Mouse (Mus musculus) left cerebral cortex, adult 8-10 months (tissue): Measurements from ENCODE around the gene Traip. TPM values are rescaled to one million over a fixed set of nuclear protein-coding genes. Genes with fewer than 3 reads are reported as not detected.
"Not testable (repeated sequence)": the region's sequence is repeated elsewhere in the genome, so short reads cannot be mapped to it uniquely, and the experiment has no call there.

ENCODE experiments used
- DNase-seq, 2 experiments: peaks; one replicate each; pipeline ENCODE4 v3.0.0; 2022; ENCODE audit warnings: low spot score in 2 of 2
- total RNA-seq, 4 experiments: library from RNA; stranded (reverse); gene quantifications; 2 replicates each; pipeline ENCODE4 v1.2.4; 2022

The Traip gene
- total RNA-seq, 4 experiments from 2014 or later: 8.6 to 11.9 (median 11.3) TPM

DNA sequence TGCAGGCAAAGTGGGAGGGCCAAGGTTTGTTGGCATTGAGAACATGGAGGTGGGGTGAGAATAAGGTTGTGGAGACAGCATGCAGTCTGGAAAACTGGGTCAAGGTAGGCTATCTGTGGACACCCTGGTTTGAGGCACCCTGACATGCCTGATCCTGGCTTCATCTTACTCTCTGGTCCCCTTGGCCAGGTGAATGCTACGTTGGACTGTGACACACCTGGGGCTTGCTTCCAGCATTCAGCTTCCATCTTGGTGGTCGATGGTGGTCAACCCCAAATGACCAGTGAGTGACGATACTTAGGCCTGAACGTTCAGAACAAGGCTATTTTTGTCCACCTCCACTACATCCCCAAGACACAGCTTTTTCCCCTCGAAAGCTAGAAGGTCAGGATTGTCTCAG, 46.1 kb downstream of the Traip start, which contains the start of gene Gm20662:
Gm20662 (plus strand) TSS at position 301 of the 400 bp plus-strand sequence.
- no peak for DNase-seq

DNA sequence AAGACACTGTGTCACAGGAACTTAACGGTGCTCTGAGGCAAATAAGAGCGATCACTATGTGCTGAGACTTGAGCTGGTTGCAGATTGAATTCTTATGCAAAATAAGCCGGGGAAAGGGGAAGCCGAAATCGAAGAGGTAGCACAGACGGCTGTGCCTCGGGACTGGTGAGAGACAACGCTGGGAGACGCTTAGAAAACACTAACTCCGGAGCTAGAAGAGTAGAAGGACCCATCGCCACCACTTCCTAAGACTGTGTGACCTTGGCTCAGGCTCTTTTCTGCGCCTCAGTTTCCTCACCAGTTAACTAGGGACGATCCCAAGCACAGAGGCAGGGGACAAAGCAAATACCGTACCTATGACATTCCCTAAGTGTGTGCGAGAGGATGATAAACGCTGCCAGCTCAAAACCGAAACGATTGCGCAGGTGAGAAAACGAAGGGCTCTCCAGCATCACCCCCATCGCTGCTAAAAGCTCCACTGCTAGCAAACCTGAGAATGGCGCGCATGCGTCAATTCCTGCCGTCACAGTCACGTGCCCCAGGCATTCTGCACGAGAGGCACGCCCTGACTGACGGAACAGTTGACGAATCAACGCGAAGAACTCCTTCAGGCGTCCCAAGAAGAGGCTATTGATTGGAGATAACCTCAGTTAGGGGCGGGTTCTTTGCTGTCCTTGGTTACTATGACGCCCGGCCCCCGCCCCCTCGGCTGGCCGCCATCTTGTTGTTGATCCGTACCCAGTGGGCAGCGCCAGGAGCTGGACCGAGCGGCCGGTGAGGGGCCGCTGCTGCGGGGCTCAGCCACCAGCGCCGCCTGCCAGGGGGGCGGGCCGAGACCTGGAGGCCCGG, 52.2 kb downstream of the Traip start, which contains the start of gene Ip6k1:
Ip6k1 (plus strand) TSS at position 580 of the 849 bp plus-strand sequence.
- DNase-seq: peak; percentile 100

DNA sequence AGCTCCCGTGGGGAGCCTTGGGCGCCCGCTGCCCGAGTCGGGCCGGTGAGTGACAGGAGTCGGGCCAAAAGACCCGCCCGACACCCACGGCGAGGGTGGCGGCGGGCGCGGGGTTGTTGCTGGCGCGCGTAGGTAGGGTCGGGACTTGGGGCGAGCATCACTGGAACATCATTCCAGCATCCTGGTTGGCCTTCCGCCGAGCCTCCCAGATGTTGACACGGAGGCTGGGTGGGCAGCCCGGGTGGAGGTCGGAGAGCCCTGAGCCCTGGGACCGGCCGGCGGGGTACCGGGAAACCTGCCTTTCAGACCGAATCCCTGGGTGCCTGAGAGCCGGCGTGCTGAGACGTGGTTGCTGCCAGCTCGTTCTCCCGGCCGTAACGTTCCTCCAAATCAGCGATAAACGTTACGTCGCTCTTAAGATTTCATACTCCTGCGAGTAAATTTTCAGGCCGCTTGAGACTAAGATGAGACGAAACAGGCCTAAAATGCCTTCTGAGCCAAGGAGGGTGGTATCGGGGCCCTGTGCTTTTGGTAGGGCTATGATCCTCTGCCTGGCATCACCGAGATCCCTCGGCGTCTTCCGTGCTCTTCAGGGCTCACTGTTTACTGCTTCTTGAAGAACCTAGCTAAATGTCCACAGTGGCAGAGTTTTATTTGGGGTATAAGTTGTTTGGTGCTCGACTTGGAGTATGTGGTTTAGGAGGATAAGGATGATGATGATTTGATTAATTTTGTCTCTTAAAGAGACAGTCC, 53.0 kb downstream of the Traip start:
- DNase-seq: no peak

DNA sequence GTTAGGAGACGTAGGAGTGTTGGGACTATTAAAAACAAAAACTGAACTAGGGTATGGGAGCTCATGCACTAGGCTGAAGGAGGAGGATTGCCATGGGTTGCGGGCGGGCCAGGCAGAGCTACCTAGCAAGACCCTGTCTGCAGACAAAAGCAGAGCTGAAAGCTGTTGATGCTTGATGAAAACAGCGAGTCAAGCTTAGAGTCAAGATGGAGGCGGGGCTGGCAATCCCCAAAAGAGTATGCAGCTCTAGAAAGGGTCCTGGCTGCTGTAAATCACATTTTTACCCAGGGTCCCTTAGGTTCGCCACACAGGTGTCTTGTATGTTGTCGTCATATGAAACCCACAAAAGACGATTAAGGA, 53.6 kb downstream of the Traip start:
- DNase-seq: no peak

DNA sequence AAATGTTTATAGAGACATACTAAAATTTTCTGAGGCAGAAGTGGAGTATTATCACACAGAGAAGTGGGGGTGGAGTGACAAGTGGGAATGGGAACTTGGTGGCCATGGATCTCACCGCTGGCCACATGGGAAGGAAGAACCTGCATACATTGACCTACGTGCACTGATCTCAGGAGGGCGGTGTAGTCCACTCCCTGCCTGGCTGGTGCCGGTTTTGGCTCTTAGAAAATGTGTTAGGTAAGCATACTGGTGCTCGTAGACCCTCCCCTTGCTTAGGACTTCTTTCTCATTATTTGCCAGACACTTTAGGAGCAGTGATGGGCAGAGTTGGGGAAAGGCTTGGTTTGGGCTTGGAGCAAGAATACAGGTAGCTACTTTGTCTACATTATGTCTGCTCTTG, 58.1 kb downstream of the Traip start:
- no peak for DNase-seq

DNA sequence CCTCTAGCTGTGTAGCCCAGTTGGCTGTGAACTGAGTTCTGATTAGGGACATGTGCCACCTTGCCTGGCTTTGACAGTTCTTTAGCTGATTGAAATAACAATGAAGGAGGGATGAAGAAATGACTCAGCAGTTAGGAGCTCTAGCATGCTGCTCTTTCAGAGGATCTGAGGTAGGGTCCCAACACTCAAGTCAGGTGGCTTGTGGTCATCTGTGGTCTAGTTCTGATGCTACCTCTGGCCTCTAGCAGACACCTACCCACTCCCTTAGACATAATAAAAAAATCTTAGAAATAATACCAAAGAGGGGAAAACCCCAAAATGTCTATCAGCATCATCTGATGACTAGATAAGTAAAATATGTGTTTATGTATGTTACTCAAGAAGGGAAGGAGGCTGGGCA, 60.4 kb downstream of the Traip start:
- no peak for DNase-seq

DNA sequence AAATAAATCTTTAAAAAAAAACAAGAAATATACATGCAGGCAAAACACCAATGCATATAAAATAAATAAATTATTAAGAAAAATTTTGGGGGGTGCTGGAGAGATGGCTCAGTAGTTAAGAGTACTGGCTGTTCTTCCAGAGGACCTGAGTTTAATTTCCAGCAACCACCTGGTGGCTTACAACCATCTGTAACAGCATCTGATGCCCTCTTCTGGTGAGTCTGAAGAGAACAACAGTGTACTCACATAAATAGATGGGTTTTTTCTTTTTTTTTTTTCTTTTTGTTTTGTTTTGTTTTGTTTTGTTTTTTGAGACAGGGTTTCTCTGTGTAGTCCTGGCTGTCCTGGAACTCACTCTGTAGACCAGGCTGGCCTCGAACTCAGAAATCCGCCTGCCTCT, 63.6 kb downstream of the Traip start:
- DNase-seq: not testable (repeated sequence)

DNA sequence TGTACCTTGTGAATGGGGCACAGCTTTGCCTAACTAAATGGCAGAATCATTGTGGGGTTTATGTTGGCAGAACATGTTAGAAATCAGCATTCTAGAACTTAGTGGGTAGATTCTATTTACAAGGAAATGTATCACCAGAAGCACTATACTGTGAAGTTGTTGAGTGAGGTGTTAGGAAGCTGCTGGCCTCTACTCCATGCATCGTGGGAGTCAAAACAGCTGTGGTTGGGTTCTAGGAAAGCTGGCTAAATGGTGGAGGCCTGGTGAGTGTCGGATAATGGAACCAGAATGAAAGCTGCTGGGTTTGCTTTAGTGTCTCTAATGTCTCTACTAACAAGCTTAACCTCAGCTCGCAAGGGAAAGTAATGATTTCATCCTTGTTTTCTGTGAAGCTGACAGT, 67.2 kb downstream of the Traip start:
- DNase-seq: peak in 1 of 2 experiments; percentile 34

DNA sequence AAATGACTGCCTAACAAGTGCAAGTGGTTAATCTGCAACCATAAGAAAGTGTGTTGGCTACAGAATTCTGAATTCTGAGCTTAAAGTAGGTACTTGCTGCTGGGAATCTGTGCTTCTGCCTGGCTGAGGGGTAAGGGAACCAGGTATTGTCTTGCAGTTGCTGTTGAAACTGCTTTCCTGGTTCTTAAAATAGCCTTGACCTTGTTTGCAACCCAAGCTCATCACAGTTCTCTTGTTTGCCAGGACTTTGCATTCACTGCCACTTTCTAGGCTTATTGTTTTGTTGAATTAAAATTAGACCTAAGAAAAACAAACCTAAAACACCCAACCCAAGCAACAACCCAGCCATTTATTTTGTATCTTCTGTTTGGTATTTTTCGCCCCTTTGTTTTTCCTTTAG, 70.8 kb downstream of the Traip start:
- DNase-seq: no peak

Other genes starting within 250 kb of the Traip start
- gene Sema3f, start 239.7 kb upstream of the Traip start, total RNA-seq: 10 to 100 TPM; 14.5 to 17.6 (median 16.0) TPM
- gene Rbm5, start 179.1 kb upstream of the Traip start, total RNA-seq: 100 to 1,000 TPM; 117 to 136 (median 126) TPM
- gene Rbm6, start 76.9 kb upstream of the Traip start, total RNA-seq: 10 to 100 TPM; 56.0 to 69.3 (median 59.4) TPM
- gene Mon1a, start 62.0 kb upstream of the Traip start, total RNA-seq: 10 to 100 TPM; 23.7 to 27.5 (median 26.1) TPM
- gene Mst1r, start 43.3 kb upstream of the Traip start, total RNA-seq: 1 to 10 TPM in 2 of 4 experiments, under 1 TPM in 2; 0.72 to 1.7 (median 1.0) TPM
- gene Actl11, start 21.7 kb upstream of the Traip start, total RNA-seq: not detected
- gene Camkv, start 14.5 kb upstream of the Traip start, total RNA-seq: 100 to 1,000 TPM; 372 to 403 (median 398) TPM
- 1 to 10 TPM; 6.1 to 8.4 (median 6.7) TPM for gene Uba7, start 25.4 kb downstream of the Traip start, total RNA-seq
- gene Gm20661, start 32.9 kb downstream of the Traip start, total RNA-seq: under 1 TPM in 2 of 4 experiments, not detected in 2; 0.30 to 0.73 TPM
- 1 to 10 TPM; 3.9 to 6.8 (median 5.2) TPM for gene Inka1, start 35.7 kb downstream of the Traip start, total RNA-seq
- gene Cdhr4, start 42.4 kb downstream of the Traip start, total RNA-seq: 1 to 10 TPM; 2.5 to 3.9 (median 3.2) TPM
- gene Gm20662, start 46.2 kb downstream of the Traip start, total RNA-seq: 1 to 10 TPM; 1.8 to 4.8 (median 4.3) TPM
- gene Ip6k1, start 52.4 kb downstream of the Traip start, total RNA-seq: 100 to 1,000 TPM; 187 to 219 (median 207) TPM
- gene Gmppb, start 99.1 kb downstream of the Traip start, total RNA-seq: 10 to 100 TPM; 13.9 to 17.6 (median 14.8) TPM
- gene Amigo3, start 103.0 kb downstream of the Traip start, total RNA-seq: 1 to 10 TPM in 2 of 4 experiments, under 1 TPM in 2; 0.70 to 1.3 (median 1.0) TPM
- gene Mst1, start 130.3 kb downstream of the Traip start, total RNA-seq: not detected
- 100 to 1,000 TPM; 109 to 112 (median 111) TPM for gene Rnf123, start 133.2 kb downstream of the Traip start, total RNA-seq
- gene Apeh, start 144.5 kb downstream of the Traip start, total RNA-seq: 10 to 100 TPM; 34.9 to 41.9 (median 39.3) TPM
- gene Bsn, start 240.2 kb downstream of the Traip start, total RNA-seq: 100 to 1,000 TPM; 208 to 264 (median 232) TPM